Mouse (Mus musculus) ovary, postnatal 36 days (tissue): Measurements from ENCODE around the gene Asap3.
A peak's percentile ranks its signal among the peaks of the same experiment; 100 is the strongest.

Experiments used
- DNase-seq: peaks from one replicate; pipeline ENCODE4 v3.0.0; 2022; ENCODE audit warnings: low spot score, mixed read lengths

Asap3 gene

DNA sequence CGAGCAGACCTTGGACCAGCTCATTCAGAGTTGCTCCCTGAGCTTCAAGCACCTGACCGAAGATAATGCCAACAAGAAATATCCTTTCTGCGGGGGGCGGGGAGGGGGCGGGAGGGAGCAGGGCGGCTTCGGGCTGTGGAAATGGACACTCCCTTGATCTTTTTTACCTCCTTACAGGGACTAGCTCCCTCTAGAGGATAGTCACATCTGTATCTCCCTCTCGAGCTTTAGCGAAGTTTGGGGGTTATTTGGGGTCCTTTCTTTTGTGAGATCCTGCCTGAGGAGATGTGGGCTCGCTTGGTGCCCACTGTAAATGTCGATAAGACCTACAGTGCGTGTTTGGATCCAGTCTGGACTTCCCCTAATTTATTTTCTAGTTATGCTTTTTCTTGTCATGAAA lies 24.8 kb upstream of the Asap3 start:
- no peak for DNase-seq

DNA sequence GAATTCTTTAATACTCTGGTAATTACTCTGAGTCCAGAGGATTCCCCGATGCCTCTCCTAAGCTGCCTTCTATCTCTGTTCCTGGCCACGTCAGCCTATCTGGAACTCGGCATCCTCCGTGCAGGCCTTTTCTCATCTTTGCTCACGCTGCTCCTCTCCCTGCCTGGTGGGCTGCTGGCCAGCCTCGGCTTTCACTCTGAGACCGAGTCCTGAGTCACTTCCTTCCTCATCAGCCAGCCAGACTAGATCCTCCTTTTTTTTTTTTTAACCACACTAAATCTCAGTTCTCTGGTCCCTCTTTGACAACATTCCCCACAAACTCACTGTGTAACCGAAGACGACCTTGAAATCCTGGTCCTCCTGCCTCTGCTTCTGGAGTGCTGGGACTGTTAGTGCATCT lies 20.8 kb upstream of the Asap3 start:
- peak; percentile 31 for DNase-seq

DNA sequence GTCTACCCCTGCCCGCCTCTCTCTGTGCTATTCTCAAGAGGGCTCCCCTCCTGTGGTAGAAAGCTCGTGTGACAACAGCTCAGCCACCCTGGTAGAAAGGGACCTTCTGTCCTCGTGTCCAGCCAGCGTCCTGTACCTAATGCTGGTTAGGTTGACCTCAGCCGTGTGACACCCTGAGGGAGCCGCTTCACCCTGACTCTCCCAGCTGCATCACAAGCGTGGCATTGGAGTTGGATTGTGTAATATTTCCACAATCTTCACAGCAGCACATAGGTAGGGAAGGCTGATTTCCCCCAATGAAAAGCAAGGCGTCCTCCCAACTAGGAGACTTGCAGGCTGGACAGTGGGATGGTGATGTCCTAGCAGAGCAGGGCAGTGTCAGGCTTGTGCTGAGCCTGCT lies 19.9 kb upstream of the Asap3 start:
- no peak for DNase-seq

DNA sequence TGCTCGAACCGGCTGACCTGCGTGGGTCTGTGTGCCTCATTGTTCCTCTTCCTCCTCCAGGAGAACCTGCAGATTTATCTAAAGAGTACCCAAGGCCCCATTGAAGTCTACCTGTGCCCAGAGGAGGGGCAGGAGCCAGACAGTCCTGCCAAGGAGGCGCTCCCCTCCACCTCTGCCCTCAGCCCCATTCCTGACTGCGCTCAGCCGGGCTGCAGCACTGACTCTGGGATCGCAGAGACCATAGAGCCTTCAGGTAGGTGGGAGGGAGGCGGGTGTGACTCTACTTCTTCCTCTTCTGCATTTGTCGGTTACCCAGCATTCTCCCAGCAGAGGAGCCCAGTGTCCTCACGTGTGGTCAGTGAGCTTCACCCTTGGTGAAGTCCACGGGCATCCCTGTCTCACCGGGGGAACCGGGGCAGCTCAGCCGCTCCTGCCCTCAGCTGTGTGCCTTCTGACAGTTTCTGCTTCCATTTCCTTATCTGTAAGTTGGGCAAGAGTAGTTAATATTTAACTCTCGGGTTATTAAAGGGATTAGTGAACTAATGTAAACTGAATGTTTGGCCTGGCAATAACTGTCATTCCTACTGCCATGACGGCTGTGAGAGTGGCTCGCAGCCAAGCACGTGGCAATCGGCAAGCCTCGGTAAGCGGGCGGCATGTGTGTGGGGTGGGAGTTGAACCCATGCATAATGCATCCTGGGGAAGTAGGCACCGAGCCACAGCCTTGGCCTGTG lies 19.3 kb upstream of the Asap3 start:
- no peak for DNase-seq

DNA sequence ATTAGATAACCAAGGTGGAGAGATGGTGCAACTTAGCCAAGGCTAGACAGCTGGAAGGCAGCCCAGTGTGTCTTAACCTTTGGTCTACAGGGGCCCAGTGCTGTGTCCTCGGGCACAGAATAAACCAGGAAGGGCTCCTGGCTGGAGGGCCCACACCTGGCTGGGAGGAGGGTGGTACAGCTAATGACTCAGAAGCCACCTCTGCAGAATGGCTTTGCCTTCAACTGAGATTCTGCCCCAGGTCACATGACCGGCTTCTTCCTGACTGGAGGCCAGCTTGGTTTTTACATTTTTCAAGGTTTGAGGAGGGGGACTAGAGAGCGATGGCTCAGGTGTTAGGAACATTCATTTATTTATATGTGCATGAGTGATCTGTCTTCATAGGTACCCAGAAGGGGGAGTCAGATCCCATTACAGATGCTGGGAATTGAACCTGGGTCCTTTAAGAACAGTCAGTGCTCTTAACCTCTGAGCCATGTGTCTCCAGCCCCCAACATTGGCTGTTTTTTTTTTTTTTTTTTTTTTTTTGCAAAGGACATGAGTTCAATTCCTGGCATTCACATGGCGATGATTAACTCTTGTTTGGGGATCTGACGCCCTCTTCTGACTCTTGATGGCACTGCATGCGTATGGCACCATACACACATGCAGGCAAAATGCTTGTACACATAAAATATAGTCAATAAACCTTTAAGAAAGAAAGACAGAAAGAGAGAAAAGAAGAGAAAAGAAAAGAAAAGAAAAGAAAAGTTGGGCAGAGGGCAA lies 17.0 kb upstream of the Asap3 start:
- no peak for DNase-seq

DNA sequence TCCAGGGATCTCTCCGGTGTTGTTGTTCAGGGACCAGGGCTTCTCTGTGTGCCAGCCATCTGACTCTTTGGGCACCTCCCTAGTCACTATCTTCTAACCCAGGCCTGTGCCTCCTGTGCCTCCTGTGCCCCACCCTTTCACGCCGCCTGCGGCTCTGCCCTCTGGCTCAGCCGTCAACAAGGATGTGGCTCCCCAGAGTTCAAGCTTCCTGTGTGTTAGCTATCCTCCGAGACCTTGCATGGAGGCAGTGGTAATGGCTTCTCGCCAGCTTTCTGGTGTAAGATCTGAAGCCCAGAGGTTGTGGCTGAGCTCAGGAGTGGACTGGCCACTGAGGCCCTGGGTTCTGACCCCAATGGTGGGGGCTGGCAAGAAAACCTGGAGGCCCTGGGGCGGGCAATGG lies 16.3 kb upstream of the Asap3 start:
- no peak for DNase-seq

DNA sequence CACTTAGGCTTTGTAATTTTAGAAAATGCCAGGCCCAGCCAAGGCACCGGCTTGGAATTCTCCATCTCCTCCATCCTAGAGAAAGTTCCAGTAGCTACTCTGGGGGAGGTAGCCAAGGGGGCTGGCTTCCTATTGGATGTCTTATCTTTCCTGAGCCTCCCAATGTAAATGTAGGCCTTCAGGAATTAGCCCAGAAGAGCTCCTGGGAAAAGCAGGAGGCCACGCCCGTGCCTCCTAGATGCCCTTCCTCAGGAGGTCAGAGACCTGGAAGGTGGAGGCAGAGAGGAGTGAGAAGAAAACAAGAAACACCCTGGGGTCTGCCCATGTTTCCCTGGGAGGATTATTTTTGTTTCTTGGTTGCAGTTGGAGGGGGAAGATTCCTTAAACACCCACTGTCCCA lies 12.6 kb upstream of the Asap3 start:
- DNase-seq, result no peak

DNA sequence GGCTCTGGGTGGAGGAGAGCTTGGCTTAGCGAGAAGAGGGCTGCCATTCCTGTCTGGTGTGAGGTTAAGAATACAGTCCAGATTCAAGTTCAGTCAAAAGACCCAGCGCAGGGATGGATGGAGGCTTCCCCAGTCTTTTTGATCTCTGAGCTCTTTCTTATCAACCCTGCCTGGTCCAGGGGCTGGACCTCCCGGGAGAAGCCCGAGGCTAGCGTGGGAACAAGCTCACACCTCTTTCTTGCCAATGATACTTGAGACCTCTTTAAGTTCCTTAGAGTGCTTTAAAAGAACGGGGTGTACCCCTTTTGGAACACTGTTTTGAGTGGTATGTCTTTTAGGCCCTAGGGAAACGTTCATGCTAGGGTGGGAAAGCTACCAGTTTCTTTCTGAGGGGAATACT lies 11.1 kb upstream of the Asap3 start:
- no peak for DNase-seq

DNA sequence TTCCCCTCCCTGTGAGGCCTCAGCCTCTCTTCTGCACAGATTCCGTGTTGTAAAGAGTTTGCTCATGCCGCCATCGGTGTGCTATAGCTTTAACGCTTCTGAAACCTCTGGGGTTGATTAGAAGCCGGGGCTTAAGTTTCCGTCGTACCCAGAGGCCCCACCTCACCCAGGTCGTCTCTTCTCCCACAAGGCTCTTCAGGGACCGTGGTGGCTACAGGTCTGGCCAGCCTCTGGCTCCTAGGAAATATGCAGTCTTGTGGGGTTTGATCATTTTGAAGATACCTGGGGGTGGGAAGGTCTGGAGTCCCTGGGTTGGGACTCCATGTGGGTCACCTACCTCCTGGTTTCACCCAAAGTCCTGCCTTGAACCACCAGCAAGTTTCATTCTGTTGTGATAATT lies 10.5 kb upstream of the Asap3 start:
- no peak for DNase-seq

DNA sequence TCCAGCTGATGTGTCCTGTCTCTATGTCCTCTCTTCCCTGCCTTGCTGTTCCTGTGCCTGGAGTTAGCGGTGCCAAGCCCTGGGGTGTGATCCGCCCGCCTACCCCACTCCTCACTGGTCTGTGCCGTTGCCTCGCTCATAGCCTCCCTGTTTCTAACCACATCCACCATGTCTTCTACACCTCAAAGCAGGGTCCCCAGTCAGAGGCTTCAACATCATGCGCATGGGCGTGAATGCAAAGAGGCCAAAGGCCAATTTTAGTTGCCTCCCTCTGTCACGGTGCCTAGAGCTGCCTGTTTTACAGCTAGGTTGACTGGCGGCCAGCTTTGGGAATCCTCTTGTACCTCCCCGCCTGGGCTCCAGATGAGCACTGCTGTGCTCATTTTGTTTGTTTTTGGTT lies 10.0 kb upstream of the Asap3 start:
- DNase-seq, result no peak

DNA sequence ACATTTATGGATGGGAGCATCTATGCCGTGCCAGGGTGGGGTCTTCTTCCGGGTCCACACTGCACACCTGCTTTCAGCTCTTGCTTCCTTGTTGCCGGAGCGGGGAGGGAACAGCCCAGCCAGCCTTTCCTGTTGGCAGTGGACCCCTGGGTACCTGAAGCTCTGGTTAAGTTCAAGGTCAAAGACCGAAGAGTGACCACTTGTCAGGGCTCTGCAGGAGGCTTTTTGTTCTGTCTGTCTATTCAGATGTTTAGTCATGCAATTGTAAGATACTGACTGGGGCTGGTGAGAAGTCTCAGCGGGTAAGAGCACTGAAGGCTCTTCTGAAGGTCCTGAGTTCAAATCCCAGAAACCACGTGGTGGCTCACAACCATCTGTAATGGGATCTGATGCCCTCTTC lies 7.3 kb upstream of the Asap3 start:
- no peak for DNase-seq

DNA sequence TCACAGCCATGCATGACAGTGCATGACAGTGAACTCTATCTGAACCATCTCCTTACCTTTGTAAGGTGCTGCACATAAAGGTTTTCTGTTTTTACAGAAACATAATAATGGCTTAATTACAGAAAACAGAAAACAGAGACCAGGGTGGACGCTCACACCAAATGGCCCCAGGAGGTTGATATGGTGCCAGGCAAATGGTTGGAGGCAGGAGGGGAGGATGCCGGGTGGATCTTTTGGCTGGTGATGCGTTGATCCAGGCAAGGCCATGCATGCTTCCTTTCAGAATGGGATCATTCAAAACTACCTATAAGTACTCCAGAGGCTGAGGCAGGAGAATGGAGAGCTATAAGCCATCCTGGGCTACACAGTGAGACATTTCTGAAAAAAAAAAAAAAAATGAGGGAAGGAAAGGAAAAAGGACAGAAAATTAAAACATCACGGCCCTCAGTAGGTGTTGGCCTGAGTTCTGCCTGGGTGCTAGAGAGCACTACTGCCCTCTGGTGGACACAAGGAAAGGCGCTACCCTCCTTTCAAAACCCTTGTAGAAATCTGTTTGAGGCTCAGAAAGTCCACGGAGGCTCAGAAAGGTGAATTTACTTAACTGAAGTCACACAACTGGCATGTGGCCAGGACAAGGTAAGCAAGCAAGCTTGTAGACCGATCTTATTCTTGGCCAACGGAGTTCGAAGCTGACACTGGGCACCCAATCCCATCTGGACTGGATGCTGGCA lies 6.4 kb upstream of the Asap3 start:
- no peak for DNase-seq

DNA sequence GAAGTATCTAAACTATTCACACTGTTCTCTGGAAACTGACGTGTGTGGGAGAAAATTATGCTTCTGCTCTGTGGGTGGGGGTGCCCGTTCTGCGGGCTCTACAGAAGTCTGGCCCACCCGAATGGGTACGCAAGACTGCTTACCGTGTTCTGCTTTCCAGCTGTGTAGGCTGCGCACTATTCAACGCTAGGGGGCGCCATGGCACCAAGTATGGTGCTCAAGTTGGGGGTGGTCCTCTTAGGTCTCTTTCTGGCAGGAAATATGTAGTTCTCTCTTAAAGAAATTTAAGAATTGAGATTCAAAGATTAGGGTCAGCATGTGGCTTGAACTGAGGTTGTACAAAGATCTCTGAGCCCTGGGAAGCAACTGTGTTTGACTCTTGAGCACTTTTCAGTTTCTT lies 3.7 kb upstream of the Asap3 start:
- DNase-seq, result peak; percentile 68

DNA sequence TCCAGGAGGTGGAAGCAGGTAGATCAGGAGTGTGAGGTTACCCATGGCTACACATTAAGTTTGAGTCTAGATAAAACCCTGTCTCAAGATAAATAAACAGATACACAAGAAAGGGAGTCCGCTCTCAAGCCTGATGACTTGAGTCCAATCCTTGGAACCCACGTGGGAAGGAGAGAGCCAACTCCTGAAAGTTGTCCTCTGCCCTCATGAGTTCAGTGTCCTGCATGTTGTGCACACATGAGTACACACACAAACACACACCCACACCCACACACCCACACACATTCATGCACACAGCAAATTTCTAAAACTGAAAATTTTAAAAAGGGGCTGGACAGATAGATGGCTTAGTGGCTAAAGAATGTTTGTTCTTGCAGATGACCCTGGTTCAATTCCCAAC lies 1.4 kb upstream of the Asap3 start:
- DNase-seq, result no peak

DNA sequence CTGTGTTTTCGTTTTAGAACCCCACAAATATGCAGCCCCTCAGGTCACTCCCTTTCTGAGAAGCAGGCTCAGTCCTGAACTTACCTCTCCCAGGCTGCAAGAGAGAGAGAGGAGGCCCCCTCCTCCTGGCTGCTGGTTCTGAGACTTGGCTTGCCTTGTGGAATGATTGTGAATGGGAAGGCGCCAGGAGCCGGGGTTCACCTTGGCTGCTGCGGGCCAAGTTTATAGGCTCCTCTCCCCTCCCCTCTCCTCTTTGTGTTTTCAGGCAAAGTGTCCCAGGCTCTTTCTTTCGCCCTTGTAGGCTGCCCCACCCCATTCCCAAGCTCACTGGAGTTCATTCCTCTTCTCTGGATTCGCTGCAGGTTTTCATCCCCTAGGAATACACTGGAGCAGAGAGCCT lies 778 bp downstream of the Asap3 start:
- DNase-seq, result no peak

DNA sequence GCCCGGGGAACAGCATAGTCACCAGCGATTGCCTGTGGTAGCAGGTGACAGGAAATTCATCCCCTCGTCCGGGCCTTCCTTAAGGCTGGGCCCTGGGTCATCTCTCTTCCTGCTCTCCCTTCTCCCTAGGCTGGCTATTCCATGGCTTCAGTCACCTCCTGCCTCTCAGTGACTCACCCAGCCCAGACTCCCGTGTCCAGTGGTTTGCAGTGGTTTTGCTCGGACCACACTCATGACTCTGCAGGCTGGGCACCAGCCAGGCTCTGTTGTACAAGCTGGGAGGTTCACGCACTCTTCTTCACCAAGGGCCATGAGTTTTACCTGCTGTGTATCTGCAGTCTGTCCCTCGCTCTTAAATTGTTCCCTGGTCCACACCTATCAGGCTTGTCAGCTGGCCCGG lies 4.8 kb downstream of the Asap3 start:
- no peak for DNase-seq

DNA sequence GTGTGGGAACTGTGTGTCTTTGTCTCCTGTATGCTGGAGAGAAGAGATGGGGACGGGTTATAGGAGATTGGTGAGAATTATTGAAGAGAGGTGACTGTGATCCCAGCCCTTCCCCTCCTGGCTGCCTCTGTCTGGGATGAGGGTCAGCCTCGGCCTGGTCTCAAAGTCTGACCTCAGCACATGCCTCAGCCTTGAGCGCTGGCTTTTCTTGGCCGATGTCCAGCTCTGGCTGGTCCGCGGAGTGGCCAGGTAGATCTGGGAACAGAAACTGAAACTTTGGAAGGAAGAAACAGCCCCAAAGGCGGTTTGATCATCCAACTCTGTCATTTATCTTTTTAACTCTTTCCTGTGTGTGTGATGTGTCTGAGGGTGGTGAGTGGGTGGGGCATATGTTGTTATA lies 7.5 kb downstream of the Asap3 start:
- peak; percentile 36 for DNase-seq

DNA sequence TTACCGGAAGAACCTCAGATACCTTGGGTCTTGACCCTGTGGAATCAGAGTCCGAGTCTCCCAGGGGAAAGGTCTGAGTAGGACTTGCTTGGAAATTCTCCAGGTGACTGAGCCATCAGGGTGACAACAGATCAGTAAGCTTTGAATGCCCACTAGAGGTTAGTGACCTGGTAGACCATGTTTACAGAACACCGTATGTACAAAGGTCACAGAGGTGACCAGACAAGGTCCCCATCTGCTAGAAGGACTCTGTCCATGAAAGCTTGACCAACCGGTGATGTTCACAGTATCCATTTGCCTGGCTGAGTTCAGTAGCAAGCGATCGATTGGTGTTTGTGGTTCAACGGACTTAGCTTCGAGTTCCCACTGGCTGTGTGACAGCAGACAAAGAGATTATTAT lies 8.7 kb downstream of the Asap3 start:
- no peak for DNase-seq

DNA sequence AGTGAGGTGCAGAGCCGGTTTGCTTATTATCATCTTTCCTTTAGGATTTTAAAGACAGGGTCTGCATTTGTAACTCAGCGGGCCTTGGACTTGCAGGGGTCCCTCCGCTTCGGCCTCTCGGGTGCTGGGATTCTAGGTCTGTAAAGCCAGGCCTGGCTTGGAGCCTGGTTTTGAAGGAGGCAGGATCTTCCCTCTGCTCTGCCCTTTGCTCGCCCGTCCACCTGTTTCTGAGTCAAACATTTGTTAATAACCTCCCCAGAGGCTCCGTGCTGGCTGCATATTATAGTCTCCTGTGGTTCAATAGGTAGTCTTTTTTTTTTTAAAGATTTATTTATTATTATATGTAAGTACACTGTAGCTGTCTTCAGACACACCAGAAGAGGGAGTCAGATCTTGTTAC lies 9.4 kb downstream of the Asap3 start:
- no peak for DNase-seq

DNA sequence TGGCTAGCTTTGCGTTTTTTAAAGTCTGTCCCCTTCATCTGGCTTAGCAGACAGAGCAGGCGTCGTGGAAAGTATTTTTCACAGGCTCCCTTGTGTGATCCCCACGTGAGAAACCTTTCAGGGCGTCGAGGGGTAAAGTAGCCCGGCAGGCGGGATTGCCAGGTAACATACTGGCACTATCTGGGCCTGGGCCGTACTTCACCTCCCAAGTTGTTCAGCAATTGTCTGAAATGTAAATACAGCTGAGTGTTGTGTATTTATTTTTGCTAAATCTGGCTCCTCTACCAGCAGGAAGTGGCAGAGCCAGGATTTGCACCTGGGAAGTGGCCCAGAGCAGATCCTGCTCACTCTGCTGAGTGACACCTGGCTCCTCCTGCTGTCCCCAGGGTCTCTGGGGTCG lies 10.9 kb downstream of the Asap3 start:
- no peak for DNase-seq

DNA sequence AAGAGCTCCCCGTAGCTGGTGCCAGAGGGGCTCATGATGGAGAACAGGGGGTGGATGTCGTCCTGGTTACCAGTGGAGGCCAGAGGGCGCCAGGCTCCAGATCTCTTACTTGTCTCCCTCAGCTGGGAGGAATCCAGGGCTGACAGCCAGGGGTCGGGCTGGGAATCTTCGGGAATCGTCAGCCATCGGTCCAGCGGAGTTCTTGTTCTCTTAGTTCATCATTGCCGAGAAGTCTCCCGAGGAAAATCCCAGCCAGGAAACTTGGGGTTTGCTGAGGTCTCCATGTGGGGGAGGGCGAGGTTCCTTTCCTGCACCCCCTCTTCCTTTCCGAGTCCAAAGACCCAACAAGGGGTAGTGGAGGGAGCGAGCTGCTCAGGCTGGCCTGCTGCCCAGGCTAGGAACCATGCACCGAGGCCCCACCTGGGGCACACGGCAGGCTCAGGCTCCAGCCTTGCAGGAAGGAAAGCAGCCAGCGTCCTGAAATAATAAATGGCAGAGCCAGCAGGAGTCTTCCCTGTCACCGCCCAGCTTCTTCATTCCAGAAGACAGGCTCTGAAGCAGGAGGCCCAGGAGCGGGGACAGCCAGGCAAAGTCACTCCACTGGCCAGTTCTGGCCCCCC lies 12.5 kb downstream of the Asap3 start:
- peak; percentile 60 for DNase-seq

DNA sequence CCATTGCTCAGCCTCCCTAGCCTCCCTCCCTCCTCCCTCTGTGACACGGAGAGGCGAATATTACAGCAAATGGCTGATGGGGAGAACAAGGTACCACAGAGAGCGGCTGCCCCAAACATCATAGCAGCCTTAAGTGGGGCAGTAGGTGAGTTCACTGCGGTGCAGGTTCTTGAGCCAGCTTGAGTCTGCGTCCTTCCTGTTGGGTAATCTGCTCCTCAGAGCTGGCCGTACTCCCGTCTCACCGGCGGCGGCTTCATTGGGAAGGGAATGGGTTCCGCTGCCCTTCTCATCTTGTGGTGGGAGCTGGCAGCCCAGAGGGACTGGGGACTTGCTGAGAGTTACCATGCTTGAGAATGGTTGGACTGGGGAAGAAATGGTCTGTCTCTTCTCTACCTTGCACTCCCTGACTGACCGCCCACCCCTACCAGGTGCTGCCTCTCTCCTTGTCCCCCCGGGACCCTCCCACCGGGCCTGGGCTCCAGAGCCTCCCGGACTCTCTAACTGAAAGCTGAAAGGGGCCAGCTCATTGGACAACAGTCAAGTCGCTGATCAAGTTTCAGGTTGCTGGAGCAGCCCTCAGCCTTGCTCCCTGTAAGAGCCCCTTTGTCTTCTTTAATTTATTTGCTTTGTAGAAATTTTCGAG lies 14.1 kb downstream of the Asap3 start:
- DNase-seq, result no peak
